Mouse (Mus musculus) cerebellum, adult 2 months (tissue): ENCODE results near the gene Otud7a. TPM values are rescaled to one million over a fixed set of nuclear protein-coding genes. Genes with fewer than 3 reads are reported as not detected.

Source experiments
- DNase-seq, 2 experiments: peaks; one replicate each; pipeline ENCODE4 v3.0.0; 2021
- H3K27ac ChIP-seq: fragments of 200-500 bp; 2 replicates; pipeline ENCODE4 v1.5.1; 2012; ENCODE audit warnings: low read length, control low read depth, inconsistent platforms; ENCODE audit not compliant: insufficient read depth
- H3K27me3 ChIP-seq: fragments of 200-500 bp; 2 replicates; pipeline ENCODE4 v1.6.1; 2012; ENCODE audit warnings: inconsistent platforms, mild to moderate bottlenecking, low read length, moderate library complexity; ENCODE audit not compliant: control insufficient read depth, insufficient read depth
- H3K4me1 ChIP-seq: fragments of 200-500 bp; 2 replicates; pipeline ENCODE4 v1.6.1; 2011; ENCODE audit warnings: low read length; ENCODE audit not compliant: control insufficient read depth, insufficient read depth
- H3K4me3 ChIP-seq: fragments of 200-500 bp; replicated peaks from 2 replicates; pipeline ENCODE3; 2011; ENCODE audit warnings: mild to moderate bottlenecking, low read depth, low read length, control low read depth; ENCODE audit not compliant: insufficient read depth
- CTCF ChIP-seq: fragments of 200-500 bp; IDR thresholded peaks from 2 replicates; pipeline ENCODE4 v1.5.1; 2011; ENCODE audit warnings: low read depth, mild to moderate bottlenecking, control low read depth, low read length, moderate library complexity, borderline replicate concordance; ENCODE audit not compliant: insufficient read depth
- POLR2A ChIP-seq: fragments of 200-500 bp; IDR thresholded peaks from 2 replicates; pipeline ENCODE4 v1.6.1; 2011; ENCODE audit warnings: low read length, control low read depth, borderline replicate concordance; ENCODE audit not compliant: insufficient read depth
- WGBS: fragments of 180-500 bp; shearing (Covaris S2); methylation state at CpG from one replicate; pipeline ENCODE4 v1.1.7; 2018; 5-methylcytosine and 5-hydroxymethylcytosine counted together
- polyA plus RNA-seq: library from polyadenylated mRNA; depleted of rRNA; stranded (reverse); fragments of >200 nt; gene quantifications from 2 replicates; pipeline ENCODE4 v1.2.3, GENCODE M21; 2012; rRNA removed

The Otud7a gene
- polyA plus RNA-seq, result 51.4 and 63.6 TPM in 2 replicates

- under 1% methylated on average over 122 of the region's 123 CpGs for WGBS
- H3K27me3 ChIP-seq, result no peaks in the 10 kb centered on the region
- peak; percentile 93 to 96 for DNase-seq
- H3K4me3 ChIP-seq, result peak within 1 kb of the TSS; percentile 90
- peak within 1 kb of the TSS; percentile 93 for H3K27ac ChIP-seq
- TF ChIP-seq POLR2A (peak; percentile 81), CTCF (no peak)
- H3K4me1 ChIP-seq, result peaks cover 16% of the 10 kb centered on the region
Observed at GRCm38 (mm10) chr7:63444484-63445345, at the start of gene Otud7a. Gene Otud7a (plus strand): TSS chr7:63444751.

GRCm38 (mm10) chr7:63405988-63406387 lies 38.6 kb upstream of the Otud7a start:
- Histone ChIP-seq H3K27me3 (no peaks in the 10 kb centered on the region), H3K4me1 (no peaks in the 10 kb centered on the region), H3K27ac (no peak overlapping the region), H3K4me3 (no peak overlapping the region)
- TF ChIP-seq POLR2A, result no peak
- TF ChIP-seq CTCF, result no peak
- no peak for DNase-seq

GRCm38 (mm10) chr7:63445346-63445700 lies 772 bp downstream of the Otud7a start:
- Histone ChIP-seq H3K4me1 (peaks cover 16% of the 10 kb centered on the region), H3K27ac (peak overlapping the region; percentile 93), H3K27me3 (no peaks in the 10 kb centered on the region), H3K4me3 (peak overlapping the region; percentile 89)
- 4% methylated on average over 10 of the region's 10 CpGs for WGBS
- DNase-seq, result peak in 1 of 2 experiments; percentile 61
- TF ChIP-seq CTCF (no peak), POLR2A (no peak)

- Histone ChIP-seq H3K27ac (no peak overlapping the region), H3K4me3 (no peak overlapping the region), H3K4me1 (peaks cover 20% of the 10 kb centered on the region), H3K27me3 (no peaks in the 10 kb centered on the region)
- no peak for TF ChIP-seq POLR2A
- TF ChIP-seq CTCF, result peak; percentile 43; the same call in 1 of the 2 replicates
- 50% methylated on average over 1 of the region's 1 CpGs for WGBS
- peak in 1 of 2 experiments; percentile 51 for DNase-seq
Observed at GRCm38 (mm10) chr7:63446951-63447350, 2.4 kb downstream of the Otud7a start.

- Histone ChIP-seq H3K4me3 (no peak overlapping the region), H3K27ac (no peak overlapping the region), H3K27me3 (no peaks in the 10 kb centered on the region), H3K4me1 (peaks cover 12% of the 10 kb centered on the region)
- DNase-seq, result peak in 1 of 2 experiments; percentile 63
- 65% methylated on average over 3 of the region's 3 CpGs for WGBS
- TF ChIP-seq CTCF (no peak), POLR2A (no peak)
Observed at GRCm38 (mm10) chr7:63455228-63455627, 10.7 kb downstream of the Otud7a start.

- H3K4me3 ChIP-seq, result no peak overlapping the region
- 74% methylated on average over 2 of the region's 2 CpGs for WGBS
- no peak for DNase-seq
Observed at GRCm38 (mm10) chr7:63462234-63462633, 17.7 kb downstream of the Otud7a start.

GRCm38 (mm10) chr7:63462684-63463083 lies 18.1 kb downstream of the Otud7a start:
- peak in 1 of 2 experiments; percentile 45 for DNase-seq
- Histone ChIP-seq H3K4me3 (no peak overlapping the region), H3K27ac (peak overlapping the region; percentile 43; the same call in 1 of the 2 replicates), H3K4me1 (peaks cover 30% of the 10 kb centered on the region), H3K27me3 (no peaks in the 10 kb centered on the region)
- WGBS, result 34% methylated on average over 2 of the region's 2 CpGs
- TF ChIP-seq POLR2A (no peak), CTCF (no peak)

More at GRCm38 (mm10) chr7:63462234-63462633, 17.7 kb downstream of the Otud7a start:
- Histone ChIP-seq H3K27ac (peak overlapping the region; percentile 43; the same call in 1 of the 2 replicates), H3K4me1 (peaks cover 27% of the 10 kb centered on the region), H3K27me3 (no peaks in the 10 kb centered on the region)
- TF ChIP-seq CTCF (no peak), POLR2A (no peak)

- peaks cover 47% of the 10 kb centered on the region for H3K4me1 ChIP-seq
- peak; percentile 28 to 57 for DNase-seq
- no peaks in the 10 kb centered on the region for H3K27me3 ChIP-seq
- TF ChIP-seq CTCF (no peak), POLR2A (no peak)
- peak overlapping the region; percentile 63; the same call in 1 of the 2 replicates for H3K27ac ChIP-seq
- 36% methylated on average over 6 of the region's 6 CpGs for WGBS
- no peak overlapping the region for H3K4me3 ChIP-seq
Observed at GRCm38 (mm10) chr7:63466729-63467128, 22.2 kb downstream of the Otud7a start.
